Mouse (Mus musculus) lung, adult 10 weeks (tissue): Measurements from ENCODE around the gene Arhgef11. TPM values are rescaled to one million over a fixed set of nuclear protein-coding genes. Genes with fewer than 3 reads are reported as not detected.

Experiments used
- polyA plus RNA-seq: library from polyadenylated mRNA; stranded (reverse); fragments of 350-450 nt; fragmentation: Illumina TruSeq; extraction: RNeasy Lipid Tissue Mini Kit (QIAGEN cat#74804); gene quantifications from one replicate; pipeline ENCODE4 v1.2.3, GENCODE M21; 2014; ENCODE audit warnings: low read depth, low replicate concordance; ENCODE audit not compliant: insufficient read depth

Gene Arhgef11
- polyA plus RNA-seq = 10.0 TPM

GRCm38 (mm10) chr3:87616957-87617810, at the start of gene Arhgef11:
Arhgef11 (plus strand) TSS chr3:87617559.

GRCm38 (mm10) chr3:87748431-87748830, 131.1 kb downstream of the Arhgef11 start, which contains the start of gene Lrrc71:
Lrrc71 (minus strand) TSS chr3:87748625.

Other genes with a start within 250 kb of the Arhgef11 start
- gene Fcrl1, start 241.2 kb upstream of the Arhgef11 start, polyA plus RNA-seq = 5.2 TPM
- gene Fcrl5, start 181.8 kb upstream of the Arhgef11 start, polyA plus RNA-seq = 0.30 TPM
- gene Etv3, start 92.2 kb upstream of the Arhgef11 start, polyA plus RNA-seq = 9.6 TPM
- gene Lrrc71, start 131.1 kb downstream of the Arhgef11 start, polyA plus RNA-seq = 5.1 TPM
- 0.51 TPM for gene Ntrk1, start 177.6 kb downstream of the Arhgef11 start, polyA plus RNA-seq
- not detected for gene Insrr, start 179.4 kb downstream of the Arhgef11 start, polyA plus RNA-seq
- gene Pear1, start 206.7 kb downstream of the Arhgef11 start, polyA plus RNA-seq = 18.4 TPM
- gene Sh2d2a, start 229.2 kb downstream of the Arhgef11 start, polyA plus RNA-seq = 1.9 TPM